Mouse (Mus musculus) left cerebral cortex, adult 9 months (tissue): ENCODE measurements around the gene Dr1.
"Not testable (repeated sequence)": the region's sequence is repeated elsewhere in the genome, so short reads cannot be mapped to it uniquely, and the experiment has no call there.

Source experiments
- DNase-seq, 2 experiments: peaks; one replicate each; pipeline ENCODE4 v3.0.0; 2022; ENCODE audit warnings: low spot score in 2 of 2

The Dr1 gene

GRCm38 (mm10) chr5:108268127-108269062 lies at the start of gene Dr1:
Gene Dr1, plus strand, starts transcription at chr5:108268897.
- DNase-seq: peak; percentile 45 to 79

GRCm38 (mm10) chr5:108224077-108224476 lies 44.6 kb upstream of the Dr1 start:
- no peak for DNase-seq

GRCm38 (mm10) chr5:108226159-108226558 lies 42.5 kb upstream of the Dr1 start:
- DNase-seq: no peak

- no peak for DNase-seq
Observed at GRCm38 (mm10) chr5:108246314-108246765, 22.4 kb upstream of the Dr1 start.

- DNase-seq: no peak
Observed at GRCm38 (mm10) chr5:108250033-108250432, 18.7 kb upstream of the Dr1 start.

- no peak for DNase-seq
Observed at GRCm38 (mm10) chr5:108255259-108255658, 13.4 kb upstream of the Dr1 start.

GRCm38 (mm10) chr5:108262722-108263121 lies 6.0 kb upstream of the Dr1 start:
- peak in 1 of 2 experiments; percentile 15 for DNase-seq

- DNase-seq: not testable (repeated sequence)
Observed at GRCm38 (mm10) chr5:108263785-108264184, 4.9 kb upstream of the Dr1 start.

- no peak for DNase-seq
Observed at GRCm38 (mm10) chr5:108266990-108267389, 1.7 kb upstream of the Dr1 start.

GRCm38 (mm10) chr5:108269063-108269810 lies 540 bp downstream of the Dr1 start:
- DNase-seq: peak in 1 of 2 experiments; percentile 5

- DNase-seq: no peak
Observed at GRCm38 (mm10) chr5:108269811-108270151, 1.1 kb downstream of the Dr1 start.

GRCm38 (mm10) chr5:108270415-108270814 lies 1.7 kb downstream of the Dr1 start:
- no peak for DNase-seq

GRCm38 (mm10) chr5:108271345-108271744 lies 2.6 kb downstream of the Dr1 start:
- DNase-seq: not testable (repeated sequence)

GRCm38 (mm10) chr5:108286957-108287356 lies 18.3 kb downstream of the Dr1 start:
- no peak for DNase-seq

- DNase-seq: no peak
Observed at GRCm38 (mm10) chr5:108301567-108301966, 32.9 kb downstream of the Dr1 start.

- peak; percentile 75 to 91 for DNase-seq
Observed at GRCm38 (mm10) chr5:108312224-108313064, 43.7 kb downstream of the Dr1 start, which contains the start of gene Pigg. Gene Pigg, plus strand, starts transcription at chr5:108312609.

- no peak for DNase-seq
Observed at GRCm38 (mm10) chr5:108313065-108313860, 44.6 kb downstream of the Dr1 start.
